Mouse (Mus musculus) hindbrain, embryonic 11.5 days (tissue): Measurements from ENCODE around the gene Kif1c. TPM values are rescaled to one million over a fixed set of nuclear protein-coding genes. Genes with fewer than 3 reads are reported as not detected.
A peak's percentile ranks its signal among the peaks of the same experiment; 100 is the strongest.
"Not testable (repeated sequence)": the region's sequence is repeated elsewhere in the genome, so short reads cannot be mapped to it uniquely, and the experiment has no call there.

ENCODE experiments used
- ATAC-seq: fragments of 200-750 bp; cut with Nextera tagmentation; 2 replicates; pipeline ENCODE4 v1.8.0; 2017; ENCODE audit warnings: mild to moderate bottlenecking, moderate TSS enrichment, moderate library complexity; ENCODE audit not compliant: low FRiP score
- DNase-seq: peaks from one replicate; pipeline ENCODE4 v3.0.0-alpha.2; 2015; ENCODE audit warnings: low spot score
- H3K27ac ChIP-seq: fragments of 300-500 bp; sonication (generic); 2 replicates; pipeline ENCODE4 v1.5.1; 2014; ENCODE audit warnings: mild to moderate bottlenecking, low read depth, low read length
- H3K27me3 ChIP-seq: fragments of 300-500 bp; sonication (generic); 2 replicates; pipeline ENCODE4 v1.6.1; 2014; ENCODE audit warnings: mild to moderate bottlenecking, low read length, moderate library complexity, mixed read lengths; ENCODE audit not compliant: control insufficient read depth, insufficient read depth
- H3K36me3 ChIP-seq: fragments of 300-500 bp; sonication (generic); 2 replicates; pipeline ENCODE4 v1.6.1; 2014; ENCODE audit warnings: mild to moderate bottlenecking, low read length, moderate library complexity, mixed read lengths; ENCODE audit not compliant: control insufficient read depth, insufficient read depth
- H3K4me1 ChIP-seq: fragments of 300-500 bp; sonication (generic); replicated peaks from 2 replicates; pipeline ENCODE4 v1.6.1; 2014; ENCODE audit warnings: low read length, mixed read lengths; ENCODE audit not compliant: control insufficient read depth, insufficient read depth
- H3K4me2 ChIP-seq: fragments of 300-500 bp; sonication (generic); replicated peaks from 2 replicates; pipeline ENCODE4 v1.6.1; 2014; ENCODE audit warnings: mild to moderate bottlenecking, low read depth, low read length
- H3K4me3 ChIP-seq: fragments of 300-500 bp; sonication (generic); 2 replicates; pipeline ENCODE4 v1.5.1; 2014; ENCODE audit warnings: low read depth, low read length
- H3K9ac ChIP-seq: fragments of 300-500 bp; sonication (generic); 2 replicates; pipeline ENCODE4 v1.6.1; 2014; ENCODE audit warnings: low read depth, low read length
- H3K9me3 ChIP-seq: fragments of 300-500 bp; sonication (generic); 2 replicates; pipeline ENCODE4 v1.6.1; 2016; ENCODE audit warnings: low read length; ENCODE audit not compliant: control insufficient read depth
- WGBS: fragments of 180-500 bp; shearing (Covaris S2); extraction: QIAGEN DNeasy Blood & Tissue Kit; methylation state at CpG from one replicate; pipeline ENCODE4 v1.1.7; 2014; 5-methylcytosine and 5-hydroxymethylcytosine counted together
- polyA plus RNA-seq: library from polyadenylated mRNA; unstranded; fragments of >200 nt; fragmentation: Nextera tagmentation; extraction: Ambion mirVana; gene quantifications from 2 replicates; pipeline ENCODE4 v1.2.1, GENCODE M21; 2014

Gene Kif1c
- polyA plus RNA-seq, 1 experiment from 2014 or later = 5.9 TPM

- no peaks in the 10 kb centered on the region for H3K27me3 ChIP-seq
- no peaks in the 10 kb centered on the region for H3K9me3 ChIP-seq
- no peaks in the 10 kb centered on the region for H3K4me1 ChIP-seq
- no peak overlapping the region for H3K9ac ChIP-seq
- WGBS = 89% methylated on average over 16 of the region's 16 CpGs
- no peaks in the 10 kb centered on the region for H3K36me3 ChIP-seq
- no peak overlapping the region for H3K4me3 ChIP-seq
- H3K4me2 ChIP-seq = no peak overlapping the region
- ATAC-seq (no peak), DNase-seq (no peak)
- no peak overlapping the region for H3K27ac ChIP-seq
Observed at GRCm38 (mm10) chr11:70765776-70766445, 65.6 kb downstream of the Kif1c start.

DNA sequence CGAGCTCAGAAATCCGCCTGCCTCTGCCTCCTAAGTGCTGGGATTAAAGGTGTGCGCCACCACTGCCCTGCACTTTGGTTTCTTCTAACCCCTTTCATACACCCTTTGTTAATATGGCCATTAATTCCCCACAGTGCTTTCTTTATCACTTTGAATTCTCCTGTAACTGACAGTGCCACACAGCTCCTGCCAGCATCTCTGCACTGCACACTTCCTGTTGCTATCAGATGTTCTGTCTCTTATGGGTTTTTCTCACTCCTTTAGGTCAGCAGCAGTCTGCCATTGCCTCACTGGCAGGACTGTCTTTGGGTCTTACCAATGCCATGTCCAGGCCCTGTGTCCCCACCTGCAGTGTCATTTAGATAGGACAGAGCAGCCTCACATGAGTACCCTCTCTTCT lies 70.5 kb downstream of the Kif1c start:
- Histone ChIP-seq H3K9ac (no peak overlapping the region), H3K9me3 (no peaks in the 10 kb centered on the region), H3K27ac (no peak overlapping the region), H3K4me2 (no peak overlapping the region), H3K4me1 (no peaks in the 10 kb centered on the region), H3K36me3 (no peaks in the 10 kb centered on the region), H3K4me3 (no peak overlapping the region), H3K27me3 (no peaks in the 10 kb centered on the region)
- 95% methylated on average over 3 of the region's 3 CpGs for WGBS
- DNase-seq (no peak), ATAC-seq (no peak)

DNA sequence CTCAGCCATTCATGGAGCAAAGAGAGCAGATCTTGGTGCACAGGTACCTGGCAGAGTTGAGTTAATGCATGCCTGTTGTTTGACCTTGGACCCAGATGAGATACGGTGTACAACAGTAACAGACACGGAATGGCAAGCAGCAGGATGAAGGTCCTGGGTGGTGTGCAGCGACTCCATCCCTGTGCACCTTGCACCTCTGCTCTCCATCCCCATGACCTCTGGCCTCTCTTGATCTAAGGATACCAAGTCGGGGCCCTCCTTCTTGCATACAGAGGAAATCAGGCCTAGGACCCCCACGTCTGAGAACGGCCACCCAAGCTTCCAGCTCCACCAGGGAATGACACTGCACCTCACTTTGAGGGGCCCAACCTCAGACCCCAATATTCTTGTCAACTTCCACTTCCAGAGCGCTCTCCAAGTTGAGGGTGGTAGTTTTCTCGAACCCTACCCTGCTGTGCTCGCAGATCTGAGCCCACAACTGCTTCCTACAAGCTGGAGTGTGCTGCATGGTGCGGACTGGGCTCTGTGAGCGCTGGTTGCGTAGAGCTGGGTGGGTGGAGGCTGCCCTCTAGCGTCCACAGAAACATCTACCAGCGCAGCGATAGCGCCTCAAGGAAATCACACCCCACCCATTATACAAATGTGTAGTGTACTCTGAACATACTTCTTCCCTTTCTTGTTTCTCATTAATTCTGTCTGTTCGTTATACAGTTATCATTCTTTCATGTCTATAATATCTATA lies 76.7 kb downstream of the Kif1c start:
- peak; percentile 59; the same call in 1 of the 2 replicates for ATAC-seq
- no peak overlapping the region for H3K27ac ChIP-seq
- no peak overlapping the region for H3K9ac ChIP-seq
- WGBS = 29% methylated on average over 17 of the region's 17 CpGs
- no peaks in the 10 kb centered on the region for H3K36me3 ChIP-seq
- DNase-seq = peak; percentile 79
- no peaks in the 10 kb centered on the region for H3K4me1 ChIP-seq
- H3K9me3 ChIP-seq = no peaks in the 10 kb centered on the region
- H3K27me3 ChIP-seq = no peaks in the 10 kb centered on the region
- no peak overlapping the region for H3K4me2 ChIP-seq
- H3K4me3 ChIP-seq = no peak overlapping the region

DNA sequence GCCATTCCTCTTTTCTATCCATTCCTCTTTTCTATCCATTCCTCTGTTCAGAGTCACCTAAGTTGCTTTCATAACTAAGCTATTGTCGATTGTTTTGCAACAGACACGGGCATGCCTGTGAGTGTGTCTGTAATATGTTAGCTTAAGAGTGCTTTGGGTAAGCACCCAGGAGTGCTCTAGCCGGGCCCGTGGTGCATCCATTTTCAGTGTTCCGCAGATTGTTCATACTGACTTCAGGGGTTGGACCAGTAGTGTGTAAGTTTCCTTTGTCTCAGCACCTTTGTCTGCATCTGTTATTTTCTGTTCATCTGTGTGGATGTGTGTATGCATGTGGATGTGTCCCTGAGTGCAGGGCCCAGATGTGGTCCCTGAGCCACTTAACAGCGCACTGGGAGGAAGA lies 77.3 kb downstream of the Kif1c start:
- DNase-seq (no peak), ATAC-seq (no peak)
- no peak overlapping the region for H3K4me3 ChIP-seq
- no peaks in the 10 kb centered on the region for H3K27me3 ChIP-seq
- H3K27ac ChIP-seq = no peak overlapping the region
- H3K4me1 ChIP-seq = no peaks in the 10 kb centered on the region
- H3K4me2 ChIP-seq = no peak overlapping the region
- no peaks in the 10 kb centered on the region for H3K36me3 ChIP-seq
- H3K9ac ChIP-seq = no peak overlapping the region
- H3K9me3 ChIP-seq = no peaks in the 10 kb centered on the region
- WGBS = 72% methylated on average over 6 of the region's 6 CpGs

GRCm38 (mm10) chr11:70778058-70778457 lies 77.7 kb downstream of the Kif1c start:
- not testable (repeated sequence) for H3K27ac ChIP-seq, H3K4me1 ChIP-seq, H3K4me3 ChIP-seq, H3K36me3 ChIP-seq, H3K9me3 ChIP-seq, H3K27me3 ChIP-seq, ATAC-seq, H3K4me2 ChIP-seq, H3K9ac ChIP-seq
- peak; percentile 12 for DNase-seq
- 33% methylated on average over 6 of the region's 6 CpGs for WGBS

Other genes starting within 250 kb of the Kif1c start
- 40.2 and 42.0 TPM in 2 replicates for gene Med11, start 248.6 kb upstream of the Kif1c start, polyA plus RNA-seq
- 0.22 and 0.43 TPM in 2 replicates for gene Zmynd15, start 241.1 kb upstream of the Kif1c start, polyA plus RNA-seq
- 0.42 and 1.2 TPM in 2 replicates for gene Cxcl16, start 240.6 kb upstream of the Kif1c start, polyA plus RNA-seq
- 0.45 TPM in 1 of 2 replicates, not detected in the other for gene Tm4sf5, start 195.3 kb upstream of the Kif1c start, polyA plus RNA-seq
- 0.36 TPM in 1 of 2 replicates, not detected in the other for gene Vmo1, start 185.9 kb upstream of the Kif1c start, polyA plus RNA-seq
- 0.14 and 0.45 TPM in 2 replicates for gene Gltpd2, start 181.4 kb upstream of the Kif1c start, polyA plus RNA-seq
- gene Psmb6, start 175.2 kb upstream of the Kif1c start, polyA plus RNA-seq = 895 and 918 TPM in 2 replicates
- not detected in 2 replicates for gene Gm40193, start 167.6 kb upstream of the Kif1c start, polyA plus RNA-seq
- 2.5 and 2.9 TPM in 2 replicates for gene Pld2, start 160.5 kb upstream of the Kif1c start, polyA plus RNA-seq
- 11.9 and 17.6 TPM in 2 replicates for gene Mink1, start 137.7 kb upstream of the Kif1c start, polyA plus RNA-seq
- not detected in 2 replicates for gene 4930544D05Rik, start 84.7 kb upstream of the Kif1c start, polyA plus RNA-seq
- not detected in 2 replicates for gene Chrne, start 81.3 kb upstream of the Kif1c start, polyA plus RNA-seq
- 0.64 and 1.2 TPM in 2 replicates for gene Gp1ba, start 61.4 kb upstream of the Kif1c start, polyA plus RNA-seq
- gene Rnf167, start 53.3 kb upstream of the Kif1c start, polyA plus RNA-seq = 86.6 and 94.3 TPM in 2 replicates
- gene Slc25a11, start 53.1 kb upstream of the Kif1c start, polyA plus RNA-seq = 138 and 145 TPM in 2 replicates
- gene Pfn1, start 45.9 kb upstream of the Kif1c start, polyA plus RNA-seq = 1,409 and 1,523 TPM in 2 replicates
- 23.2 and 26.2 TPM in 2 replicates for gene Eno3, start 43.3 kb upstream of the Kif1c start, polyA plus RNA-seq
- 151 and 176 TPM in 2 replicates for gene Spag7, start 31.1 kb upstream of the Kif1c start, polyA plus RNA-seq
- 8.2 and 9.2 TPM in 2 replicates for gene Camta2, start 12.4 kb upstream of the Kif1c start, polyA plus RNA-seq
- 0.63 and 1.9 TPM in 2 replicates for gene Inca1, start 393 bp upstream of the Kif1c start, polyA plus RNA-seq
- 9.0 and 11.1 TPM in 2 replicates for gene Zfp3, start 63.7 kb downstream of the Kif1c start, polyA plus RNA-seq
- gene Scimp, start 112.0 kb downstream of the Kif1c start, polyA plus RNA-seq = 0.22 TPM in 1 of 2 replicates, not detected in the other
- gene Rabep1, start 144.2 kb downstream of the Kif1c start, polyA plus RNA-seq = 43.0 and 48.6 TPM in 2 replicates